Mouse (Mus musculus): ENCODE measurements at regions not wholly inside any gene's neighbourhood (a gene's known extent, or its start where the extent isn't known, plus 50 kb on each side); places are given as distances from the start of the nearest gene placed in this dataset.

DNA sequence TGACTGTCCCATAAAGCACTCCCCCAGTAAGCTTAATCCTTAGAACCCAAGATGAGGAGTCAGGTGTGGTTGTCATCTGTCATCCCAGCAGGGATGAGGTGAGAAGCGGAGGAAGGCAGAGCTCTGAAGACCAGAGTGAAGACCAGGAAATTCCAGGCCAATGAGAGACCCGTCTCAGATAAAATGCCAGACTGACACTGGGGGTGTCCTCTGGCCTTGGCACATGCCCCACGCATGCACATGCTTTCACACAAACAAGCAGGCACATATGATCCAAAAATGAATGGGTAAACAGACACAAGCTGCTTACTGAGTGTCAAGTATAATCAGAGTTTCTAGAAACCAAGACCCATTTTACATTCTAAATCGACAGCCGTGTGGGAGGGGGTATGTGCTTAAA is 75.3 kb upstream of the Ercc4 start:
- DNase-seq (ENCODE audit: extremely low spot score, low spot score): no peak

DNA sequence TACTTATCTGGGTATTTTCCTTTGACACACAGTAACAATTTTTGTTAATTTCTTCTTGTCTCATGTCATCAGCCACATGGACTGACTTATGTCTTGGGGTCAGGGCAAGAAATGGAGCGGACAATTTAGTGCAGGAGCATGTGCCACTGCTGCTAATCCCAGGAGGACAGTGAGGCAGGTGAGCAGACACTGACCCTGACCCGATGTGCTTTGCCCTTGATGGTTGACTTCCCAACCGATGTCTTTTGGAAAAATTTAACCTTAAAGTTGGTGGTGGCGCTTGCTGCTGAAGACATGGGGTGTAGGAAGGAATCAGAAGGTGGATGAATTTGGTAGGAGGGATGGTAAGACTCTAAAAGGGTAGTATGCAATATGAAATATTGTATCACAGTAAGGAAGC is 72.9 kb upstream of the Ercc4 start:
- no peak for DNase-seq (ENCODE audit: extremely low spot score, low spot score)

DNA sequence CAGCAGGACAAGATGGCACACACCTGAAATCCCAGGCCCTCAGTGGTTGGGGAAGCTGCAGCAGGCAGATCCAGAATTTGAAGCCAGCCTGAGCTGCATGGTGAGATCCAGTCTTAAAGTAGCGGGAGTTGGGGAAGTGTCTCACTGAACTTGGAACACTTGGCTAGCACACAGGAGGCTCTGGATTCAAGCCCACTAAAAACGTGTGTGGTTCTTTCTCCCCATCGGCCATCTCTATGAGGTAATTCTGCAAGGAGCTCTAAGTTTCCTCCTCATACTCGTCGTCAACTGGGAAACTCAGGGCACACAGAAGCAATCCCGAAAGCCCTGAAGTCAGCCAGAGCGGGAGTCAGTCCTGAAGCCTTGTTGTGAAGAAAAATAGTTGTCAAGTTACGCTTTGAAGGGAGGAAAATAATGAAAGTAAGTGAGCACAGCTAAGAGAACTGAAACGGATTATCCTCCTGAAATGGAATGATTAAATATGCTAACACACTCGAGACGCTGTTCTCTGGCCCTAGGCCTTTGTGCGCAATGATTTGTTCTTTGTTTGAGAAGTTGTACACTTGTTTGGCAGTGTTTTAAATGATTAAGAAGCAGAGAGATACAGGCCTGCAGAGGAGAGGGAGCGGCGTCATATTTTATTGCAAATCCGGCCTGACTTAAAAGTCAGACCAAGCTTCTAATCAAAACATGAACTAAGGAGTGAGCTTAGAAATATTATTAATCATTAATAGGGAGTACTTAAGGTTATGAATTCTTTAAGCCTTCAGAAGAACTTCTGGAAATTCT is 69.0 kb upstream of the Ercc4 start:
- DNase-seq (ENCODE audit: extremely low spot score, low spot score): no peak

DNA sequence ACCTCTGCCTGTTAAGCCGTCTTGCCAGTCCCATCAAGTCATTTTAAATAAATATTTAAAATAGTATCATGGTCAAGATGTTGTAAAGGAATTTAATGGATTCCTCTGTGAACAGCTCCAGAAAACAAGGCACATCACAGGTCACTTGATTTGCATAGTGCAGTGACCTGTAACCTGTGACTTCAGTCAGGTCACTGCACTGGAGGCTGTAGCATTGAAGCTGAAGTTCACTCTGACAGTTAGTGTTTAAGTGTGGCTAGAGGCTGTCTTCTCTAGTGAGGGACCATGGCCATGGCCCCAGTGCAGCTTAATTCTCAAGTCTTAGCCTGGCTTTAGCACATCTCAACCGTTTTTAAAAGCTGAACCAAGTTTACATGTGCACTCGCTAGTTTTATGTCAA is 68.1 kb upstream of the Ercc4 start:
- no peak for DNase-seq (ENCODE audit: extremely low spot score, low spot score)

DNA sequence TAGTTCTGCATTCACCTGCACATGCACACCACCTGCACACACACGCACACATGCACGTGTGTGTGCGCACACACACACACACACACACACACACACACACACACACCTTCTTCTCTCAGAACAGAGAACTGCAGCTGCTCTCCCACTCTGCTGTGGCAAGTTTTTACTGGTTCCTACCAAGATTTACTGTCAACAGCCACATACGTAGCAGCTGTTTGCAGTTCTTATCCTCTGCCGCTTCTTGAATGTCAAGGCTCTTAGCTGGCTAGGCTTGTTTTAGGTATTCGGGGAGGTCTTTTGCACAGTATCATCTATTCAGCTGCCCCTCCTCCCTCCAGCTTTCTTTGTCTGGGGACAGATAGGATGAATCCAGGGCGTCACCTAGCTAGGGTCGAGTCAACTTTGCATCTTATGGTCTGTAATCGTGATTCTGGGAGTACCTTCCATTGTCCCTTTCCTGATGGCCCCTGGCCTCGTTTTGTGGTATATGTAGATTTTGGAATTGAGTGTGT is 64.3 kb upstream of the Ercc4 start:
- no peak for DNase-seq (ENCODE audit: extremely low spot score, low spot score)

DNA sequence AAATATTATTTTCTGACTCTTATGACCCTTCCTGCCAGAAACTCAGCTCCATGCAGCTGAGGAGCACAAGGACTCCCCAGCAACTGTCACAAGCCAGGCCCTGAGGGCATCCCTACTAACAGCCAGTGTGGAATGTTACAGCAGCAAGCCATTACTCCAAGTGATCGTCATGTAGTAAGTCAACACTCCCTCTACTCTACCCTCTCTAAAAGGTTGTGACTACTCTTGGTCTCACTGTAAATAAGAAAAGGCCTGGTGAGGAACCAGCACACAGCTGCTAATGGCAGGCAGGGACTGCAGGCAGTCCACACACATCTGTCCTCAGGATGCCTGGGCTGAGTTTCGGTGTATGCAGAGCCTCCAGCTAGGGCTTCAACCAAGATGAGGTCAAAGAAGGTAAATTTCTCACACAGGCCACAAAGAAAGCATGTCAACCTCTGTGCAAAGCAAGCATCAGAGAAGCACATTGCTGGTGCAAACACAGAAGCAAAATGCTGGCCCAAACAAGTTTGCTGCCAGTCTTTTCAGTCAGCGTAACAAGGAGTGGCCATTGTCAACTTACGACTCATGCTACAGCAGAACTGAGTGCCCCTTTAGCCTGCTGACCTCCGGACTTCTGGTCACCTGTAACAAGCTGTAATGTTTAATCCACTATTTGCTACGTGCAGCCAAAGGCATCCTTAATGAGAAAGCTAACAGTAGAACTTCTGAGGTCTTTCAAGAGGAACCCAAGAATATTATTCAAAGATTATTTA is 62.9 kb upstream of the Ercc4 start:
- no peak for DNase-seq (ENCODE audit: extremely low spot score, low spot score)

DNA sequence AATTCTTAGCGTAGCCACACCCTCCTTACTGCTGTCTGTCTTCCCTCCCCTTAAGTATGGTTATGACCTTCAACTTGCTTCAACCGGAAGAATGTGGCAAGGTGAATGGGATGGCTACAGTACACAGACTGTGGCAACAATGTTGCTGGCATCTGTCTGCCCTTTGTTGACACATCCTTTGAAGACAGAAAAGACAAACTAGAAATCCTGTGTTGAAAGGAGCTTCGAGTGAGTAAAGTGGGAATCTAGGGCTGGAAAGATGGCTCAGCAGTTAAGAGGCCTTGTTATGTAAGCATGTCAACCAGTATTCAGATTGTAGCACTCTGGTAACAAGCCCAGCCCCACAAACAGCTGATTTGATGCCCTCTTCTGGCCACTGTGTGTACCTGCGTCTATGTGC is 60.2 kb upstream of the Ercc4 start:
- DNase-seq (ENCODE audit: extremely low spot score, low spot score): no peak

DNA sequence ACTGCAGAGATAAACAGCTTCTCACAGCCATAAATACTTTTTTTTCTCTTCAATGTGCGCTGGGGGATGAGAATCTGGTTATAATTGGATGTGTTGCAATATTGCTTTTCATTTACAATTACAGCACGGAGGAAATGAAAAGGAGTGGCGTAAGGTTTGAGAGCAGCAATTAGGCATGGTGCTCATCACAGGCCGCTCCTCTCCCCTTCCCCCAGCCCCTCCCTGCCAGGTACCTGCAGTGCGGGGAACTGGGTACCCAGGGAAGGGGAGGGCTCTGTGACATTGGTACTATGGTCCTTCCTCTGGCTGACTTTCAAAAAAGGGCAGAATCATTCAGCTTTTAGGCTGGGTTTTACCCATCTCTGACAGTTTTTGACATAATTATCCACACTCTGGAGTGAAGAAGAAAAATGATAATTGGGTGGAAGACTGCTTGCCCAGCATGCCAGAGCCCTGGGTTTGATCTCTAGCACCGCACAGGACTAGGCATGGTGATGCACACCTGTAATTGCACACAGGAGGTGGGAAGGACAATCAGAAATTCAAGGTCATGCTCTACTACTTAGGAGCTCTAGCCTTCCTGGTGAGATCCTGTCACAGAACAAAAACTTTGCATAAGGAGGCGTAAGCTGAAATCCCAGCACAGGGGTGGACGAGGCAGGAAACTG is 59.1 kb upstream of the Ercc4 start:
- DNase-seq (ENCODE audit: extremely low spot score, low spot score): no peak

DNA sequence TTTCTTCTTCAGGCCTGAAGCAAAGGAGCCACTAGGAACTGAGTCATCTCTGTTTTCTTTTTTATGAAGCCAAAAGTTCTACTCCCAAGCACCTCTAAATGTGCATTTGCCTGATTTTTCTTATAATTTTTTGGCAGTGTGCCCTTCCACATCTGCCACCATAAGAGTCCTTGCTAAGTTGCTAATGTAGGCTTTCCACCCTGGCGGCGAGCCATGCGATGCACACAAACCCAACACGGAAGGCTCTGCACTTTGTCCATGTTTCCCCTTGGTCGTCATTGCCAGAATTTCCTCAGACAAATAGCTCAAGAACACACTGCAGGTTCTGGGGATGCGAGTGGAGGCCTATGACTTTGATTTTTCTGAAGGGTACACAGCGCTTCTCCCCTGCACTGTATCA is 54.5 kb upstream of the Ercc4 start:
- no peak for DNase-seq (ENCODE audit: extremely low spot score, low spot score)
